Mouse (Mus musculus) mouse embryonic stem cell (cell line): ENCODE data around the gene Nr1h2.

ENCODE experiments used
- in situ Hi-C, 2 experiments: fragments of 300-500 bp; cut with MboI; formaldehyde crosslinking; loops; 1 replicate in 1 of 2; 3 replicates in 1 of 2; pipeline ENCODE4 v1.14.3; 2019 to 2020; ENCODE audit warnings: low sequenced_read_pairs in 2 of 2, low pct_unique_long_range_greater_than_20kb in 1 of 2, mixed read lengths in 1 of 2; ENCODE audit not compliant: unreplicated experiment in 1 of 2

Gene Nr1h2

DNA sequence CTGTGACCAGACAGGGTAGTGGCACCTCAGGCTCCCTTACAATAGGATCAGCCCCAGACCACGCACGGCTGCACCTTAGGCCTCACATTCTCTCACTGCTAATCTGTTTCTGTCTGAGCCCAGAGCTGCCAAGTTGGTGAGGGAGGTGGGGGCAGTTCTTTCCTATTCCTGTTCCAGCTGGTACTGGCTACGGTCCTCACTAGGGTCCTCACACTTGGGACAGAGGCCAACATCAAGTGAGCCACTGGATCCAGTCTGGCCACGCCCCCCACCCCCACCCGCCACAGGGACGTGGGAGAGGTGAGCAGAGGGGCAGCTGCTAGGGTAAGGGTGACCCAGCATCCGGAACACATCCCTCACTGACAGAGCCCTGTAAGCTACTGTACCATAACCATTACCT, 16.7 kb downstream of the Nr1h2 start:
- in situ Hi-C loops, result loop anchor here in 1 of 2 experiments (10.0 kb wide), 1 partner anchor 58 kb away; the partner anchor contains the start of gene Kcnc3

DNA sequence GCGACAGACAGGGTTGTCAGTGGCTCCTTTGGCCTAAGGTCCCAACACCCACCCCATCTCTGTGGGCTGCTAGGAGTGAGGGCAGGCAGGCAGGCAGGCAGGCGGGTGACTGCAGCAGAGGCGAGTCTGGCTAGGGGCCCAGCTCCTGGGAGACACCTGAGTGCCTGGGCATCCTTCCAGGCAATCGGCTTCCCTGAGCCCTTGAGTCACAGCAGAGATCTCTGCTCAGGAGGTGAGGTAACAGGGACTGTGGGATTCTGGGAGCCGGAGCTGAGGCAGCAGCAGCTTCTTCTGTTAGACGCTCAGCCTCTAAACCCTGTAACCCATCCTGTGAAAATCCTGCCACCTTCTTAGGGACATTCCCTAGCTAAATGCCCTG, 17.2 kb downstream of the Nr1h2 start:
- in situ Hi-C loops, result loop anchor here in 1 of 2 experiments (10.0 kb wide), 1 partner anchor 58 kb away; the partner anchor contains the start of gene Kcnc3

DNA sequence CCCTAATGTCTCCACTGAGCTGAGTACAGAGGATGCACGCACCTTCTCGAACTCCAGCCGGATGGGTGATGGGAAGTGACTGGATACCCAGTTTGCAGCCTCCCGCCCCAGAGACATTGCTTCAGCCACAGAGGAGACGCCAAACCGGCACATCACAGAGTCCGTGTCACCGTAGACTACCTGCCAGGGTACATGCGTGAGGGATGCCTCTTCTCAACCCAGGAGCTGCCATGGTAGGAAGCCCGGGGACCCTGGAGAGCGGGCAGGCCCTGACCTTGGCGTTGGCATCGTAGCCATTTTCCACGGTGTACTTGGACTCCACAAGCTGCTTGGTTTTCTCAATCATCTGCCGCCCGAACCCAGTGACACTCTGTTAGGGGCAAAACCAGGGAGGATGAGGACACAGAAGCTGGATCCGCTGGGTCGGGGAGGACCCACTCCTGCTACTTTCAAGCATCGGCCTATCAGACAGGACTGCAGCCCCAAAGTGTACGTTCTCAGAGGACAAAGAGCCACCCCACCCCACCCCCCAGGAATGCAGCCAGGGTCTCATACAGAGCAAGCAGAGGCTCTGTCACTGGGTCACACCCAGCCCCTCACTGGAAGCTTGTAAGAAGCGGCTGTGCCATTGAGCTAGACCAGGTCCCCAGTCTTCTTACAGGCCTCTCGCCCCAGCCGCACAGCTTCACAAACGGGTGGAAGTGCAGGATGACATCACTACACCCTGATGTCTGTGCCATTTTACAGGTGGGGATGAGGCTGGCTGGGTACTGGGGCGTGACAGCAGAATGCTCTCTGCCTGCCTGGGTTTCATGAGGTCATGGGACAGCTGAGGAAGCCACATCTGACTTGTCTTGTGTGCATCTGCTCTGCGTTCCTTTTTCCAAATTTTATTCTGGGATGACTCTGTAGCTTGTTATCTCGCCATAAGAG, 17.8 kb downstream of the Nr1h2 start:
- in situ Hi-C loops, result loop anchor here in 1 of 2 experiments (10.0 kb wide), 1 partner anchor 59 kb away; the partner anchor contains the start of gene Kcnc3

DNA sequence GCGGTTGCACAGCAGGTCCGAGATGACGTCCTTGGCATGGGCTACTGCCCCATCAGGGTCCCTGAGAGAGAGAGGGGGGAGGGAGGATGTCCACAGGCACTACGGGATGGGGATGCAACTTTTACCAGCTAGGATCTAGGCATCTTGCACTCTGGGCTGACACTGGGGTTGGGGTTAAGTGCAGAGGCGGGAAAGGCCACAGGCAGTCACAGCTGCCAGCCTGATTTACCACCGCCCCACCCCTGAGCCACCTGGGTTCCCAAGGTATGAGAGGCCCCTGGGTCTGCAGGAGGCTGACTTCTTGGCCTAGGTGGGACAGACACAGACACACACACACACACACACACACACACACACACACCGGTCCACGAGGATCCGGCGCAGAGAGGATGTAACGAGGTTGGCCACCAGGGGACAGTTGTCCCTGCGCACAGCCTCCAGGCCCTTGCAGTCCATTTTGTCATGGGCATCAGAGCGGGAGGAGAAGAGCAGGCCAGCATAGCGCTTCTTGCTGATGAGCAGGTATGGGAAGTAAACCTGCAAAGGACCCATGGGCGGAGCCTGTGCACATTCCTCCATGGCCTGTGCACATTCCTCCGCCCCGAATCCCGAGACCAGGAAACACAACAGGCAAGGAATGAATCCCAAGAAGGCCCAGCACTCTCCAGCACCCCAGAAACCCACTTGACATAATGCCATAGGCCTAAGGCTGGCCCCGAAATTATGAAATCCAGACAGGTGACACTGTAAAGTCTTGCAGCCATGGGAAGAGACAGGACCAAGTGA, 18.9 kb downstream of the Nr1h2 start:
- in situ Hi-C loops, result loop anchor here in 1 of 2 experiments (10.0 kb wide), 1 partner anchor 60 kb away; the partner anchor contains the start of gene Kcnc3

DNA sequence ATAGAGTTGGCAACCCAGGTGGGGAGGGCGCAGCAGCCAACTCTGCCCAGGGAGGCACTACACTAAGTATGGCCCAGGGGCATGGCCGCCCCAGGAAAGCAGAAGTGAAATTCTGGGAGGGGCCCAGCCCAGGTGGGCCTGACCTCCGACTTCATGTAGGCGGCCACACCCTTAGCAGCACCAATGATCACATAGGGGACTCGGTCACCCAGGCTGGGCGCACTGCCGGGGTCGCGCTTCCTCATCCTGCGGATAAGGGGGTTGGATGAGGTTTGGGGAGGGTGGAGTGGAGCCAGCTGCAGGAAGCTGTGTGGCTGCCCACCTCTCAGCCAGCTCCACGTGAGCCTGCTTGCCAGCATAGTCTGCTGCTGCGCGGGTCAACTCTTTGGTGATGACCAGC, 19.5 kb downstream of the Nr1h2 start:
- in situ Hi-C loops, result loop anchor here in 1 of 2 experiments (10.0 kb wide), 1 partner anchor 61 kb away; the partner anchor contains the start of gene Kcnc3

DNA sequence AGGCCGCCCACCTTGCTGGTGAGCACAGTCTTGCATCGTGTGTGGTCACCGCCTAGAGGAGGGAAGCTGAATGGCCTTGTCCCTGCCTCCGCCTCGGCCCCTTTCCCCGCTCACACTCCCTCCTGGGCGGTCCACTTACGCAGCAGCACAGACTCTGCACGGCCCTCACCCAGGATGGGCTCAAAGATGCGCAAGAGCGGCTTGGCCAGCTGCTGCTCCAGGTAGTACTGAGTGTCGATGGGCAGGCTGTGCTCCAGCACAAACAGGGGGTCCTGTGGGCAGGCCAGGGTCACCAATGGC, 20.1 kb downstream of the Nr1h2 start:
- in situ Hi-C loops, result loop anchor here in 1 of 2 experiments (10.0 kb wide), 1 partner anchor 61 kb away; the partner anchor contains the start of gene Kcnc3

DNA sequence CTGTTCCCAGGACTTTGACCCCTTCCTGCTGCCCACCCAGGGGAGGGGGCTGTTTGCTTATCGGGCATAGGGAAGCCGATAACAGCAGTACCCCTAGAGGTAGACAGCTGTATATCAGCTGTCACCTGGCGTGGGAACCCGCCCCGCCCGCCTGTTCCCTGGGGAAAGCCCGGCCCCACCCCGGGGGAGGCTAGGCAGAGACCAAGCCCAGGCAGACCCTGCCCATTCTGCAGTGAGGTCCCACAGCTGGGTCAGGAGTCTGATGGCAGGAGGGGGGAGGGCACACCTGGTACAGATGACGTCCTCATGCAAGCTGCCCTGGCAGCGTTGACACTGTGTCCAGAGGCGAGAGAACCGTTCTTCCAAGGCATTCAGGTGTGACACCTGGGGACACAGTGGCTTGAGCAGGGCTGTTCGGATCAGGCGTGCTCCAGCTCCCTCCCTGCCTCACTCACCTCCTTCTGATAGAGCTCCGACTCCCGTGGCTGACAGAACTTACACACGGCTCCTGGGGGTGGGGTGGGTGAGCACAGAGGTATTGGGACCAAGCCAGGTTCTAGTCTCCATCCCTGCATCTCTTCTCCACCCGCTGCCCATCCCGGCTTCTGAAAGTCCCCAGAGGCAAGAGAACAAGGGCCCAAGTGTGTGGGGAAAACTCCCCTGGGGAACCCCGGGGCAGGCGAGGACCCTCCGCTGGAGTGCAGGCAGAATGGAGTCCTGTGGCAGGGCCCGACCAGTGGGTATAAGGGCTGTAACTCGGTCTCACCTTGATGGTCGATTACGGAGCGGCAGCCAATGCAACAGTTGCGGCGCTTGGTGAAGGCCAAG, 20.6 kb downstream of the Nr1h2 start:
- in situ Hi-C loops, result loop anchor here in 1 of 2 experiments (10.0 kb wide), 1 partner anchor 62 kb away; the partner anchor contains the start of gene Kcnc3

DNA sequence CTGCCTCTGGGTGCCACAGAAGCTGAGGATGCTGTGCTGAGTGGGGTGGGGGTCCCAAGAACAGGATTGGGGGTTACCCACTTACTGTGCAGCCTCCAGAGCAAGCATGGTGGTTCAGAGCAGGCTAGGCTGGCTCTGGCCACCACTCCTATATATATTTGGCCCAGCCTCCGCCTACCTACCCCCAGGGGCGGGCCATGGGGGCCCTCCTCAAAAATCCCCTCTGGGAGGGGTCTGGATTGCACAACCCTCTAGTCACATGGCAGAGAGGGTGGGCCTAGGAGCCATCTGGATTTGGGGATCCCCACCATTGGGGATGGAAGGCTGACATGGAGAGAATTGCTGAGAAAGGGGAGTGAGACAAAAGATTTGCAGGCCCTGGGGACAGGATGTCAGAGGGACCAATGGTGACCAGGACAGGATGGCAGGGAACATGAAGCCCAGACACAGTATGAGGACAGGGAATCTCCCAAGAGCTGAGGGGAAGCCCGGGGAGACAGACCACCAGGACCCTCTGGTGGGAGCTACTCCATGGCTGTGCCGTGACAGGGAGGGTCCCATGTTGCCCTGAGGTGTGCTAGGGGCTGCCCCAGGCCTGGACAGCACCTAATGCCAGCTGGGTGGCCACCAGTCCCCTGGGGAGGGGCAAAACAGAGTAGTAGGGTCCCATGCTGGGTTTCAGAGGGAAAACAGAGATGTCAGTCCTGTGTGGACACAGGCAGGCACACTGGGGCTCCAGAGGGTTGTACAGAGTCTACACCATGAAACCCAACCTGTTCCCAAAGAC, 21.6 kb downstream of the Nr1h2 start, which contains the start of gene Spib:
Spib (minus strand) TSS at position 126 of the 787 bp plus-strand sequence.
- in situ Hi-C loops, result loop anchor here in 1 of 2 experiments (10.0 kb wide), 1 partner anchor 63 kb away; the partner anchor contains the start of gene Kcnc3

DNA sequence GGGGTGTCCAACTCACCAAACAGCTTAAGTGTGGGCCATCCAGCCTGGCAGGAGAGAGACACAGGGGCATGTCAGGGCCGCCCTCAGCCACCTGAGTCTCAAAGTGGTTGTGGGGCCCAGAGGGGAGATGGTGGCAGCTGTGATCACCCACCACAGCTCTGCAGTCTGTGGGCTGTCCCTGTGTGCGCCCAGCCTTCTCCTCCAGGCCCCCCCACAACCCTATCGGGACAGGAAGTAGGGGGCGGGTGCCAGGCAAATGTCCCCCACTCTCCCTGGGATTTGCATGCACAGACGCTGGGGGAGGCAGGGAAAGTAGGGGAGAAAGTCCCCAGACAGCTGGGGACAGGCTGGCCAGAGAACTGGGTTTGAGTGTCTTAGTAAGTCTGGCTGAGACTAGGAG, 22.5 kb downstream of the Nr1h2 start:
- in situ Hi-C loops, result loop anchor here in 1 of 2 experiments (10.0 kb wide), 1 partner anchor 64 kb away; the partner anchor contains the start of gene Kcnc3

DNA sequence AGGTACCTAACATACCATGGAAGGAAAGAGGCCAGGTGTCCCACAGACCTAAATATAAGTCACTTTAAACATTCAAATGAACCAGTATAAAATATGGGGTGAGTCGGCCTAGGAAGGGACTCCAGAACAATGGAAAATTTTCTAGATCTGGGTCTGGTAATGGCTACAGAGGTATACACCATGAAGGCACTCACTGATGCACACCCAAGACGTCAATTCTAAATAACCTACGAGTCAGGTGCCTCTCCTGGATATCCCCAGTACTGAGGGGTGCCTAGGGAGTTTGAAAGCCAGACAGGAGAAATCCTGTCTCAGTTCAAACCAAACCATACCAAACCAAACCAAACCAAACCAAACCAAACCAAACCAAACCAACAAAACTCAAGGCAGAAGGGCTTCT, 23.2 kb downstream of the Nr1h2 start:
- in situ Hi-C loops, result loop anchor here in 1 of 2 experiments (10.0 kb wide), 1 partner anchor 64 kb away; the partner anchor contains the start of gene Kcnc3

DNA sequence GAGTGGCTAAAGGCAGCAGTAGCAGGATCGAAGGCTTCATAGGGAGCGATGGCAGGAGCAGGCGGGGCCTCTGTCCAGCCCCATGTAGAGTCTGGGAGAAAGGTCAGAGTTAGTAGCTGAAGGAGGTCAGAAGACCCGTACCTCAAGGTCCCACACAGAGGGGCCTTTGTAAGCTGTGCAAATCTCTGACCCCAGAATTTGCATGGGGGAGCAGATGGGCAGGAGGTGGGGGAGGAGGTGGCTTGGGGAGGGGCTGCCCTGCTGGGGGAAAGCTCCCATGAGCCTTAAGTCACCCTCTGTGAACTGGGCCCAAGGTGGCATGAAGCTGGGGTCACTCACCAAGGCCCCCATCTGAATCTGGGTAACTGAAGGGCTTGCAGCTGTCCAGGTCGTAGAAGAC, 24.2 kb downstream of the Nr1h2 start:
- in situ Hi-C loops, result no loop called here

DNA sequence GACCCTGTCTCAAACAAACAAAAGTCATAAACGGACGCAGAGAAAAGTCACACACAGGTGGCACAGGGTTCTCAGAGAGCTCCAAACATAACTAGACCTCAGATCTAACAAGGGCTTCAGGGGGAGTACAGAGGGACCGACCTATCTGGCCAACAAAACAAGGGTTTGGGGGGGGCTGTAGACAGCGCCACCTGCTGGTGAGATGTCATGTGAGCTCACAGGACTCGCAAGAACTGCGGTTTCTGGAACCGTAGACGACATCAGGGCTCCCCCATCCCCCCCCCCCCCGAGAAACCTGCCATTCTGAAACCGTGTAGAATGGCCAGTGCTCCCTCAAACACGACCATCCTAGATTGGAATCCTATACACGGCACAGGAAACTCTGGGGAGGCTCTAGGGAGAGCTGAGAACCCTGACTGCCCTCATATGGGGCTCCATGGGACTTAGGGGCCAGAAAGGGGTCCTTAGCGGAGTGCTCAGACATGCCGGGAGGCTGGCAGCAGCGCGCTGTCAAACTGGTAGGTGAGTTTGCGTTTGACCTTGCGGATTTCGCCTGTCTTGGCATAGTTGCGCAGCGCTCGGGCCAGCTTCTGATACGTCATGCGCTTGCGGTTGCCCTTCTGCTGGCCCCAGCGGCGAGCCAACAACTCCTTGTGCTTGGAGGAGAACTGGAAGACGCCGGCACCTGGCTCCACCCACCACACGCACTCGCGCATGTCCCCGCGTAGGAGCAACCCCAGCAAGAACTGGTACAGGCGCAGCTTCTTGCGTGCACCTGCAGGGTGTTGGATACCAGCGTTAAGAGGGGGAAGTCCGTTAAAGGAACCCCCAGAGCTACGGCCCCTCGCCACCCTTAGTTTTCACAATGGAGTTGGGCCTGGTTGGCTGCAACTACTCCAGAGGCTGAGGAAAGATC, 26.0 kb downstream of the Nr1h2 start:
- in situ Hi-C loops, result no loop called here

DNA sequence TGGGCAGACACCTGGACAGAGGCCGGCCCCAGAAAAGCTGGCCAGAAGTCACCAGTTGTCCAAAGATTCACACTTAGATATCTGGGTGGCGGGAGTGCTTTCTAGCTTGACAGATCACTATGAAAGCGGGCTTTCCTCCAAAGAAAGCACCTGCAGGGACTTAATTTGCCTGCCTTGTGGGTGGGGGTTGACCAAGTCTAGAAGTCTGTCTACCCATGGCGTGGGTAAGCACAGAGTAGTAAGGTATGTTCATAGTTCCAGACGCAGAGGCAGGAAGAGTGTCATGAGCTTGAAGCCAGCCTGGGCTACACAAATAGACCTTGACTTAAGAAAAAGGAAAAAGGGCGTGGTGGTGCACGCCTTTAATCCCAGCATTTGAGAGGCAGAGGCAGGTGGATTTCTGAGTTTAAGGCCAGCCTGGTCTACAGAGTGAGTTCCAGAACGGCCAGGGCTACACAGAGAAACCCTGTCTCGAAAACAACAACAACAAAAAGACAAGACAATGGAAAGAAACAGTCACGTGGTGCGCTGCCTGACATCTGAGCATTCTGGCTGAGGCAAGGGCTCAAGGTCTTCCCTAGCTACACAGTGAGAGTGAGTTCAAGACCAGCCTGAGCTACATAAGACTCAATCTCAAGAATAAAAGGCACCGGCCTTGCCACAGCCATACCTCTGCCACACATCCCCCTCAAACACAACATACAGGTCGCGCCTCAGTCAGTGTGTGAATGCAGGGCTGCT, 27.2 kb downstream of the Nr1h2 start:
- in situ Hi-C loops, result no loop called here

DNA sequence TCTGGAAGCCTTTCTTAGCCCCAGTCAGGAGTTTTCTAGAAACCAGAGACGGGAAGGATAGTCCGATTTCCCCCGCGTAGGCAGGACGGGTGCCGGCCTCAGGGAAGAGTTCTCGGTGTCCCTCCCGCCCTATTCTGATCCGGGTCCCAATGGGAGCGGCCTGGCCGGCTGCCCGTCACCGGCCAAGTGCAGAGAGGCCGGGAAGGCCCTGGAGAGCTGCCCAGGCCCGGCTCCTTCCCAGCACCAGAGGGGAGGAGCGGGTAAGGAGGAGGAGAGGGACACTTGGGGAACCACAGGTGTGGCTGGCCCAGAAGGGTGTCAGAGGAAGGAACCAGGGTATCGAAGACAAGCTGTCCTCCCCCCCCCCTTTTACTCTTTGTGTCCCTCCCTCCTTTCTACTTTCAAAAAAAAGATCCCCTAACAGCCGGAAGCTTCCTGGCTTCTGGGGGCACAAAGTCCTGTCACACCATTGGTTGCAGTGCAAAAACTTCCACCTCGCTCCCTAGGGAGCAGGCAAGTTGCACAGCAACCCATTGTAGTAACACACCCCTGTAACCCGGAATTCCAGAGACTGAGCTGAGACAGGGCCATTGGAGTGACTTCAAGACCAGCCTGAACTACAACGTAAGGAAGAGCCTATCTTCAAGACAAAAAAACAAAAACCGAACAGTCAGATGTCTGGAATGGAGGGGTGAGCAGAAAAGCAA, 28.5 kb downstream of the Nr1h2 start:
- in situ Hi-C loops, result no loop called here

DNA sequence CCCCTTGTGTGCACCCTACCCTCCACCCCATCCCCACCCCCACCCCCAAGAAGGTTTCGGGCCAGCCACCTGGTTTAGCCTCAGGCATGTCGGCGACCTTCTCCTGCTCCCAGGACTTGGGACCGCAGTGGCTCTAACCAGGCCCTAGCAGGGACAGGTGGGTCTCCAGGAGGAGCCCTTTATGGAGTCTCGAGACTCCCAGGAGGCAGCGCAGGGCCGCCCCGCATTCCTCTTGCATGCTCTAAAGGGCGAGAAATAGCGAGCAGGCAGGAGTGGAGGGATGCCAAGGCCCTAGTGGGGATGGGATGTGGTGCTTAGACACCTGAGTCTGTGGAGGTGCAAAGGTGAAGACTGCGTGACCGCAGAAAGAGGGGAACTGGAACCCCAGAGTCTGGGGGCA, 29.2 kb downstream of the Nr1h2 start, which contains the start of gene Mybpc2:
Mybpc2 (minus strand) TSS at position 155 of the 400 bp plus-strand sequence.
- in situ Hi-C loops, result no loop called here
